Mouse (Mus musculus): Measurements from ENCODE around the gene Med1. TPM values are rescaled to one million over a fixed set of nuclear protein-coding genes. Genes with fewer than 3 reads are reported as not detected.
"Not testable (repeated sequence)": the region's sequence is repeated elsewhere in the genome, so short reads cannot be mapped to it uniquely, and the experiment has no call there.

Gene Med1
- 10 to 100 TPM; 50.4 to 59.8 TPM for total RNA-seq (2021)

- DNase-seq (ENCODE audit: low spot score in 2 of 2), result peak; percentile 91
- intact Hi-C loops (cut with DNase I), result loop anchor here (1.0 kb wide), 1 partner anchor 9 kb away; no protein-coding TSS in a partner anchor
Observed at GRCm38 (mm10) chr11:98192901-98193805, at the start of gene Med1. Med1 (minus strand) TSS chr11:98193293.

GRCm38 (mm10) chr11:98238995-98239394 is 45.9 kb upstream of the Med1 start:
- no peak for DNase-seq (ENCODE audit: low spot score in 2 of 2)
- intact Hi-C loops (cut with DNase I), result no loop called here

- DNase-seq (ENCODE audit: low spot score in 2 of 2), result no peak
Observed at GRCm38 (mm10) chr11:98238416-98238815, 45.3 kb upstream of the Med1 start.

GRCm38 (mm10) chr11:98226349-98226748 is 33.3 kb upstream of the Med1 start:
- intact Hi-C loops (cut with DNase I), result no loop called here
- DNase-seq (ENCODE audit: low spot score in 2 of 2), result no peak

More at GRCm38 (mm10) chr11:98238416-98238815, 45.3 kb upstream of the Med1 start:
- intact Hi-C loops (cut with DNase I), result no loop called here

- intact Hi-C loops (cut with DNase I), result no loop called here
- DNase-seq (ENCODE audit: low spot score in 2 of 2), result no peak
Observed at GRCm38 (mm10) chr11:98213311-98213710, 20.2 kb upstream of the Med1 start.

- DNase-seq (ENCODE audit: low spot score in 2 of 2); intact Hi-C loops (cut with DNase I): not testable (repeated sequence)
Observed at GRCm38 (mm10) chr11:98209661-98210060, 16.6 kb upstream of the Med1 start.

GRCm38 (mm10) chr11:98206281-98206680 is 13.2 kb upstream of the Med1 start:
- DNase-seq (ENCODE audit: low spot score in 2 of 2); intact Hi-C loops (cut with DNase I): not testable (repeated sequence)

GRCm38 (mm10) chr11:98205463-98205862 is 12.4 kb upstream of the Med1 start:
- intact Hi-C loops (cut with DNase I), result no loop called here
- no peak for DNase-seq (ENCODE audit: low spot score in 2 of 2)

- DNase-seq (ENCODE audit: low spot score in 2 of 2), result peak in 1 of 2 experiments; percentile 15
- intact Hi-C loops (cut with DNase I), result no loop called here
Observed at GRCm38 (mm10) chr11:98203931-98204421, 10.9 kb upstream of the Med1 start.

- DNase-seq (ENCODE audit: low spot score in 2 of 2), result peak in 1 of 2 experiments; percentile 65
- intact Hi-C loops (cut with DNase I), result no loop called here
Observed at GRCm38 (mm10) chr11:98203351-98203911, 10.3 kb upstream of the Med1 start.

- intact Hi-C loops (cut with DNase I), result loop anchor here (1.0 kb wide), 1 partner anchor 9 kb away; the partner anchor contains the start of gene Med1
- DNase-seq (ENCODE audit: low spot score in 2 of 2), result peak; percentile 90 to 94
Observed at GRCm38 (mm10) chr11:98202641-98203350, 9.7 kb upstream of the Med1 start, which contains the start of gene Cdk12. Cdk12 (plus strand) TSS chr11:98203059.

GRCm38 (mm10) chr11:98201791-98202640 is 8.9 kb upstream of the Med1 start:
- intact Hi-C loops (cut with DNase I), result loop anchor here (1.0 kb wide), 1 partner anchor 9 kb away; the partner anchor contains the start of gene Med1
- DNase-seq (ENCODE audit: low spot score in 2 of 2), result peak in 1 of 2 experiments; percentile 23

- no peak for DNase-seq (ENCODE audit: low spot score in 2 of 2)
- intact Hi-C loops (cut with DNase I), result no loop called here
Observed at GRCm38 (mm10) chr11:98190820-98191219, 2.3 kb downstream of the Med1 start.

GRCm38 (mm10) chr11:98187640-98188395 is 5.3 kb downstream of the Med1 start:
- intact Hi-C loops (cut with DNase I), result no loop called here
- DNase-seq (ENCODE audit: low spot score in 2 of 2), result no peak

- intact Hi-C loops (cut with DNase I); DNase-seq (ENCODE audit: low spot score in 2 of 2): not testable (repeated sequence)
Observed at GRCm38 (mm10) chr11:98182149-98182548, 10.9 kb downstream of the Med1 start.

- intact Hi-C loops (cut with DNase I), result loop anchor here (5.0 kb wide), 2 partner anchors 54 to 66 kb away; no protein-coding TSS in a partner anchor
- DNase-seq (ENCODE audit: low spot score in 2 of 2), result no peak
Observed at GRCm38 (mm10) chr11:98168400-98168799, 24.7 kb downstream of the Med1 start.

- intact Hi-C loops (cut with DNase I), result no loop called here
Observed at GRCm38 (mm10) chr11:98155094-98155493, 38.0 kb downstream of the Med1 start.

GRCm38 (mm10) chr11:98150625-98151156 is 42.4 kb downstream of the Med1 start:
- no peak for DNase-seq (ENCODE audit: low spot score in 2 of 2)
- intact Hi-C loops (cut with DNase I), result no loop called here

More at GRCm38 (mm10) chr11:98155094-98155493, 38.0 kb downstream of the Med1 start:
- no peak for DNase-seq (ENCODE audit: low spot score in 2 of 2)

All from left cerebral cortex, postnatal 36 days (tissue).